Mouse (Mus musculus): ENCODE measurements around the gene Hip1.

GRCm38 (mm10) chr5:135492126-135492525 is 52.8 kb downstream of the Hip1 start:
- no peak for TF ChIP-seq POLR2A (IDR thresholded peaks at IDR 0.05; ENCODE audit: borderline replicate concordance, low read depth, low read length)
- no peak for TF ChIP-seq CTCF (IDR thresholded peaks at IDR 0.05; ENCODE audit: low read depth, low read length)
